Comparison of ENCODE assay signal across 22 mouse cellular contexts in genomic region chr15:98849165-98849564, GRCm38 (mm10). TPM values are rescaled to one million over a fixed set of nuclear protein-coding genes. Genes with fewer than 3 reads are reported as not detected.
"Had no signal": no experiment of that assay in that cellular context is flagged by ENCODE, and none has a peak within 500 bp of the region (broad histone marks: within the 10 kb centered on the region; RNA-seq: fewer than 3 reads in every experiment).

No protein-coding gene starts in this region.

- H3K4me3 ChIP-seq: kidney, embryonic 15.5 days; left cerebral cortex, adult 2 months; limb, embryonic 13.5 days; liver, embryonic 12.5 days; liver, embryonic 15.5 days; lung, embryonic 15.5 days; megakaryocyte, embryonic 14.5 days; midbrain, embryonic 10.5 days; midbrain, embryonic 13.5 days had no signal

- H3K27me3 ChIP-seq: kidney, embryonic 15.5 days; limb, embryonic 13.5 days; liver, embryonic 12.5 days; liver, embryonic 15.5 days; lung, embryonic 15.5 days; megakaryocyte, embryonic 14.5 days; midbrain, embryonic 13.5 days had no signal

- H3K9ac ChIP-seq: kidney, embryonic 15.5 days; limb, embryonic 13.5 days; liver, embryonic 12.5 days; liver, embryonic 15.5 days; lung, embryonic 15.5 days had no signal

- DNase-seq: kidney, adult 8-10 months; kidney, postnatal 10 days; kidney, postnatal 36 days; layer of hippocampus, postnatal 36 days; liver; lung, adult 18-20 months; lung, postnatal 10 days; lung, postnatal 36 days; thymus, postnatal 36 days had no signal

- H3K4me1 ChIP-seq: kidney, embryonic 15.5 days; limb, embryonic 13.5 days; lung, embryonic 15.5 days; midbrain, embryonic 10.5 days; midbrain, embryonic 13.5 days had no signal

- H3K4me2 ChIP-seq: kidney, embryonic 15.5 days; limb, embryonic 13.5 days; liver, embryonic 12.5 days; liver, embryonic 15.5 days; lung, embryonic 15.5 days; midbrain, embryonic 13.5 days had no signal

- H3K9me3 ChIP-seq: kidney, embryonic 15.5 days; limb, embryonic 13.5 days; liver, embryonic 12.5 days; liver, embryonic 15.5 days; lung, embryonic 15.5 days; megakaryocyte, embryonic 14.5 days; midbrain, embryonic 10.5 days; midbrain, embryonic 13.5 days had no signal

- ATAC-seq: liver, embryonic 12.5 days; midbrain, embryonic 13.5 days; midbrain, embryonic 16.5 days had no signal

- H3K27ac ChIP-seq: kidney, embryonic 15.5 days; left cerebral cortex, adult 2 months; limb, embryonic 13.5 days; liver, embryonic 12.5 days; liver, embryonic 15.5 days; lung, embryonic 15.5 days; midbrain, embryonic 10.5 days; midbrain, embryonic 13.5 days had no signal

RNA-seq across cellular contexts. Expression of gene Ddn, which starts 39.9 kb away (rescaled TPM):
- total RNA-seq: monocyte, adult 5-6 weeks had no signal
- polyA plus RNA-seq: liver, embryonic 12.5 days; liver, embryonic 15.5 days; small intestine, adult 2 months; stomach, embryonic 16.5 days had no signal

RNA-seq across cellular contexts. Expression of gene Dhh, which starts 49.2 kb away (rescaled TPM):
- total RNA-seq: monocyte, adult 5-6 weeks had no signal
